Mouse (Mus musculus) megakaryocyte, embryonic 14.5 days (primary cell): ENCODE measurements at regions not wholly inside any gene's neighbourhood (a gene's known extent, or its start where the extent isn't known, plus 50 kb on each side); places are given as distances from the start of the nearest gene placed in this dataset.

Source experiments
- H3K27me3 ChIP-seq: replicated peaks from 2 replicates; pipeline ENCODE3; 2012; ENCODE audit warnings: inconsistent platforms
- H3K36me3 ChIP-seq: replicated peaks from 2 replicates; pipeline ENCODE3; 2012; ENCODE audit warnings: low read length, inconsistent platforms, mixed read lengths
- H3K4me1 ChIP-seq: 2 replicates; pipeline ENCODE4 v1.6.1; 2012; ENCODE audit warnings: inconsistent platforms
- H3K4me3 ChIP-seq: replicated peaks from 2 replicates; pipeline ENCODE3; 2012; ENCODE audit warnings: moderate library complexity, mild to moderate bottlenecking, inconsistent platforms
- H3K9me3 ChIP-seq: 2 replicates; pipeline ENCODE4 v1.6.1; 2012; ENCODE audit warnings: inconsistent platforms
- FLI1 ChIP-seq: IDR thresholded peaks from 2 replicates; pipeline ENCODE4 v1.6.1; 2012; ENCODE audit warnings: low read length, inconsistent platforms, mixed read lengths
- GATA1 ChIP-seq: IDR thresholded peaks from 3 replicates; pipeline ENCODE4 v1.6.1; 2012; ENCODE audit warnings: mixed read lengths, low read length, inconsistent platforms, borderline replicate concordance

GRCm38 (mm10) chr2:166335702-166336101, 180.2 kb upstream of the Sulf2 start:
- no peak overlapping the region for H3K4me3 ChIP-seq
- peaks cover 17% of the 10 kb centered on the region for H3K27me3 ChIP-seq
- H3K36me3 ChIP-seq, result no peaks in the 10 kb centered on the region
- H3K9me3 ChIP-seq, result peaks cover 4% of the 10 kb centered on the region; the same call in 1 of the 2 replicates
- H3K4me1 ChIP-seq, result no peaks in the 10 kb centered on the region
- TF ChIP-seq FLI1, result no peak
- no peak for TF ChIP-seq GATA1

- Histone ChIP-seq H3K36me3 (no peaks in the 10 kb centered on the region), H3K4me3 (no peak overlapping the region), H3K4me1 (no peaks in the 10 kb centered on the region), H3K27me3 (peaks cover 28% of the 10 kb centered on the region), H3K9me3 (peaks cover 4% of the 10 kb centered on the region; the same call in 1 of the 2 replicates)
- no peak for TF ChIP-seq GATA1
- no peak for TF ChIP-seq FLI1
Observed at GRCm38 (mm10) chr2:166334559-166334958, 179.1 kb upstream of the Sulf2 start.

GRCm38 (mm10) chr2:166333818-166334217, 178.4 kb upstream of the Sulf2 start:
- no peaks in the 10 kb centered on the region for H3K36me3 ChIP-seq
- TF ChIP-seq FLI1 (no peak), GATA1 (no peak)
- peaks cover 35% of the 10 kb centered on the region for H3K27me3 ChIP-seq
- no peaks in the 10 kb centered on the region; the same call in 1 of the 2 replicates for H3K4me1 ChIP-seq
- H3K4me3 ChIP-seq, result no peak overlapping the region
- no peaks in the 10 kb centered on the region for H3K9me3 ChIP-seq

DNA sequence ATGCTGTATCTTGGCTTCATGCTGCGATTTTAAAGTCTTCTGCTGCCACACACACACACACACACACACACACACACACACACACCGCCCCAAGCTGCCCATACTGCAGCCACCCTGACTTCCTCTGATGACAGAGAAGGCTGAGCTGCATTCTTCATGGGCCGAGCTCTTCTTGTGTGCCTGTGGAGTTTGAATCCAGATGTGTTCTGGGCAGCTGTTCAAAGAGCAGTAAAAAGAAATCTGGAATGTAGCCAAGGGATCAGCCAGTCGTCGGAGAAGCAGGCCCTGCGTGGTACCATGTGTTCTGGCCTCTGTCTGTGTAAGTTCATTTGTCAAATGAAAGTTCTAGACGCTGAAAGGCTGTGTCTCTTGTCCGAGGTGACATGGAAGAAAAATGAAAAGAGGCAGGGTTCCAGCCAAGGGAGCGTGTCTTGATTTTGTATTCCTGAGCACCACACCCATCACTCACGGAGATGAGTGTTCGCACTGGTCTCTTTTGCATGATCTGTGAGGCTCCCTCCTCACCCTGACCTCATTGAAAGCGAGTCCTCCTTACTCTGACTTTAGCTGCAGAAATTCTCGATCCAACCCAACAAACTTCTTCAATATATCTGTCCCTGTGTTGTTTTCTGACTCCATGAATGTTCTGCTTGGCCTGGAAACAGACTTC, 177.4 kb upstream of the Sulf2 start:
- no peak overlapping the region for H3K4me3 ChIP-seq
- H3K27me3 ChIP-seq, result peaks cover 39% of the 10 kb centered on the region
- H3K36me3 ChIP-seq, result no peaks in the 10 kb centered on the region
- H3K9me3 ChIP-seq, result no peaks in the 10 kb centered on the region
- H3K4me1 ChIP-seq, result no peaks in the 10 kb centered on the region; the same call in 1 of the 2 replicates
- TF ChIP-seq FLI1 (no peak), GATA1 (no peak)

- TF ChIP-seq GATA1 (no peak), FLI1 (no peak)
- H3K9me3 ChIP-seq, result no peaks in the 10 kb centered on the region
Observed at GRCm38 (mm10) chr2:166331192-166331591, 175.7 kb upstream of the Sulf2 start.

GRCm38 (mm10) chr2:166330364-166330763, 174.9 kb upstream of the Sulf2 start:
- H3K4me1 ChIP-seq, result no peaks in the 10 kb centered on the region; the same call in 1 of the 2 replicates
- no peak overlapping the region for H3K4me3 ChIP-seq
- H3K27me3 ChIP-seq, result peaks cover 43% of the 10 kb centered on the region
- no peak for TF ChIP-seq GATA1
- no peak for TF ChIP-seq FLI1
- no peaks in the 10 kb centered on the region for H3K9me3 ChIP-seq
- H3K36me3 ChIP-seq, result no peaks in the 10 kb centered on the region

More at GRCm38 (mm10) chr2:166331192-166331591, 175.7 kb upstream of the Sulf2 start:
- H3K36me3 ChIP-seq, result no peaks in the 10 kb centered on the region
- H3K4me3 ChIP-seq, result no peak overlapping the region
- H3K4me1 ChIP-seq, result no peaks in the 10 kb centered on the region; the same call in 1 of the 2 replicates
- H3K27me3 ChIP-seq, result peaks cover 43% of the 10 kb centered on the region

DNA sequence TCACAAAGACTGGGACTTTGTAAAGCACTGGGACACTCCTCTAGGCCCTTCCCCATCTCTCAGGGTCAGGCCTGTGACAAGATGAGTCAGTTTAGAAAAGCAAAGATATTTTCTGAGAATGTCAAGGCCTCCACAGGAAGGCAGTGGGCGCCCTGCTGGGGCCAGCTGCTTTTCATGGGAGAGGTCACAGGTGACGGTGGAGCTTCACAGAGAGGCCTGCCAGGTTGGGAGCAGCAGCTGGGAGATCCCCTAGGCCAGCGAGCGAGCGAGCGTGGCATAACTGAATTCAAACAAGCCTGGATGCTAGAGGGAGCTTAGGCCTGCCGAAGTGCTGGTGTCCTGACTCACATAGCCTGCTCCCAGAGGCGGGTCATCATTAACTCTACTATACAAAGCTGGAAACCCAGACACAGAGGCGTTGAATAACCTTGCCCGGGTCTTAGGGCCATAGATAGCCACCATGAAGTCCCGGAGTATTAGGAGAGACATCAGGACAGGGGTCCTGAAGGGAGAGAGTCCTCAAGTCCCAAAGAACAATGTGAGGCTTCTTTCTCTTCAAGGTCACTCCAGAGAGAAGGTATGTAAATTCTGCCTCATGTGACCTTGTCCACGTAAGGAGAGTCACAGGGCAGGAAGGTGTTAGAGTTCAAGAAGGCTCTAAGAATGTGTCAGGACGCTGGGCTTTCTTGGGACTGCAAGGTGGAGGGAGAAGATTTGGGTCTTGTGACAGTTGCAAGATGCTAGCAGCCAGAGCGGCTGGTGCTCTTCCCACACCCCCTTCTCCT, 174.3 kb upstream of the Sulf2 start:
- Histone ChIP-seq H3K4me3 (no peak overlapping the region), H3K36me3 (no peaks in the 10 kb centered on the region), H3K27me3 (peaks cover 44% of the 10 kb centered on the region), H3K4me1 (no peaks in the 10 kb centered on the region; the same call in 1 of the 2 replicates), H3K9me3 (no peaks in the 10 kb centered on the region)
- TF ChIP-seq FLI1 (no peak), GATA1 (no peak)

DNA sequence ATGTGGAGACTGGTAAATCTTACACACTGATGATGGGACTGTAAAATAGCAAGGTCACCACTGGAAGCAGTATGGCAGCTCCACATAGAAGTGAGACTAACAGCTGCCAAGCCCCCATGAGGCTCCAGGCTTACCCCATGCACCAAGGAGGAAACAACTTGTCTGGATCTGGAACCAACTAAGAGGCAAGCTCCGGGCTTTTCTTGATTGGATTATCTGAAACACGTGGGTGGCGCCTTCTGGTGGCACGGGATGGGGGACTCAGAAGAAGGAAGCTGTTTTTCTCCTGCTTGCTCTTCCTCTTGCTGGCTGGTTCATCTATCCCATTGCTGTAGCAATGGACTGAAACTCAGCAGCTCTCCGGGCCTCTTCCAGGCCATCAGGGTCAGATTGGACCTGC, 171.5 kb upstream of the Sulf2 start:
- Histone ChIP-seq H3K9me3 (no peaks in the 10 kb centered on the region), H3K27me3 (peaks cover 40% of the 10 kb centered on the region), H3K36me3 (no peaks in the 10 kb centered on the region), H3K4me1 (no peaks in the 10 kb centered on the region; the same call in 1 of the 2 replicates), H3K4me3 (no peak overlapping the region)
- TF ChIP-seq FLI1 (no peak), GATA1 (no peak)

- Histone ChIP-seq H3K4me1 (no peaks in the 10 kb centered on the region; the same call in 1 of the 2 replicates), H3K9me3 (no peaks in the 10 kb centered on the region), H3K4me3 (no peak overlapping the region), H3K36me3 (no peaks in the 10 kb centered on the region), H3K27me3 (peaks cover 33% of the 10 kb centered on the region)
- TF ChIP-seq GATA1, result no peak
- no peak for TF ChIP-seq FLI1
Observed at GRCm38 (mm10) chr2:166324954-166325353, 169.5 kb upstream of the Sulf2 start.

DNA sequence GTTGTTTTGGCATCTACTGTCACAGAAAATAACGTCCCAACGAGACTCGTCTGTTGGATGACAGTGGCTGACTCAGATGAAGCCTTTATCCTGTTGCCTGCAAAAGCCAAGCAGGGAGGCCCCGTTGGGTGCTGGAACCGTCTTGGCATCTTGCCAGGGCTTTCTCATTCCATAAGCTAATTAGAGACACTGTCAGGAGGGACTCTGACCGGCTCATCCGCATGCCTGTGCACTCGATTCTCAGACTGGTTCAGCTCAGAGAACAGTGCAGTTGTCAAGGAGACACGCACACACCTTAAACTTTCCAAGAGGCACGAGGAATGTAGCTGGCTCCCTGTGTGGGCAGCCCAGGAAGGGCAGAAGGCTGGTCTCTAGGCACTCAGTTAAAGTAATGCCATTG, 169.0 kb upstream of the Sulf2 start:
- Histone ChIP-seq H3K36me3 (no peaks in the 10 kb centered on the region), H3K4me3 (no peak overlapping the region)
- TF ChIP-seq GATA1 (no peak), FLI1 (no peak)

More for the DNA sequence above, 169.0 kb upstream of the Sulf2 start:
- no peaks in the 10 kb centered on the region for H3K9me3 ChIP-seq
- H3K4me1 ChIP-seq, result no peaks in the 10 kb centered on the region; the same call in 1 of the 2 replicates
- H3K27me3 ChIP-seq, result peaks cover 29% of the 10 kb centered on the region
